Mouse (Mus musculus) adrenal gland, postnatal 10 days (tissue): ENCODE results near the gene Ndrg3. TPM values are rescaled to one million over a fixed set of nuclear protein-coding genes. Genes with fewer than 3 reads are reported as not detected.
"Not testable (repeated sequence)": the region's sequence is repeated elsewhere in the genome, so short reads cannot be mapped to it uniquely, and the experiment has no call there.

ENCODE experiments used
- DNase-seq: peaks from one replicate; pipeline ENCODE4 v3.0.0; 2021; ENCODE audit warnings: mixed read lengths
- total RNA-seq, 2 experiments: library from RNA; stranded (reverse); gene quantifications; 2 replicates each; pipeline ENCODE4 v1.2.3; 2021

Ndrg3 gene
- total RNA-seq, 2 experiments from 2014 or later, result 51.3 to 59.2 TPM

DNA sequence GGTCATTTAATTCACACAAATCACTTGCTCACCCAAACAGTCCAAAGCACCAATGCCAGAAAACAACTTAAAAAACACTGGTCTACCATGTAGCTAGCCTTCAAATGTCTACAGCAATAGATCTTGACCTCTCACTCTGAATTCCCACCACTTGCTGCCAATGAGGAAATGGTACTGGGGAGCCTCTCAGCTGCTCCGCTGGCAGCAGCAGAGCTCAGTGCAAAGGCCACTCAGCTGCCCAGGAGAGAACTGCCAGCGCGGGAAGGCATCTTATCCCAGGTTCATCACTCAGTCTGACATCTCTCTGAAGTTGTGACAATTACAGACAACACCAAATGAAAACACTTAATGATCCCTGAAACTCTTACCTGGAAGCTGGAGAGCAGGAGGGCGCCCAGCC lies 10.5 kb upstream of the Ndrg3 start:
- no peak for DNase-seq

DNA sequence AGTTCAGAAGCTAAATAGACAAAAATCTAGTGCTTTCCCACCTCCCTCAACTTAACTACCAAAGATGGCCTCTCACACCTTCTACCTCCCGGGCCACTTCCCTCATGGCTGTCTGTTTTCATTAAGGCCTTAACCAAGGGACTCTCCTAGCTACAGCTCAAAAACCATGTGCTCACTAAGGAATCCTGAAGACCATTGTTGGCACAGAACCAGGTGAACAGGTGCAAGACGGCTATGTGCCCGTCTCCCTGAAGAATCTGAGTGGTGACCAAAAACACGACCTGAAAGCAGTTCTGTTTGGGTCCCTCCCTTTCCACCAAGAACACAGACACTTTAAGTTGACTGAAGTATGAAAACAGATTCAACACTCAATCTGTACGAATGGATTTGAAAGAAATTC lies 6.4 kb upstream of the Ndrg3 start:
- no peak for DNase-seq

DNA sequence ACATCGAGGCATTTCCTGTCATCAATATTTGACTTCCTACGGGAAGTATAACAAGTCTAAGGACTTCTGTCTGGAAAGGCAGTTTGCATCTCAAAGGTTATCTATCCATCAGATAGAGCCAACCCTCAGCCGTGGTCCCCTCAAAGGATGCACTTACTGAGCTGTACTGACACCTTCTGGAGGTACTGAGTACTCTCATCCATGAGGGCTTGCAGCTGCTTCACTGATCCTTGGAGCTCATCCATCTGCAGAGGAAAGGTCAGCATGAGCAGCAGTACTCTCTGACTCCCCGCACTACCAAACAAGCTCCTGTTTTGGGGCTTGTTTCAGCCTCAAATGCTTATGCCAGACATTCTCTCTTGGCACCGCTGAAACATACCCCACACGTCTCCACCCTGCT lies 4.7 kb upstream of the Ndrg3 start:
- DNase-seq, result peak; percentile 47

DNA sequence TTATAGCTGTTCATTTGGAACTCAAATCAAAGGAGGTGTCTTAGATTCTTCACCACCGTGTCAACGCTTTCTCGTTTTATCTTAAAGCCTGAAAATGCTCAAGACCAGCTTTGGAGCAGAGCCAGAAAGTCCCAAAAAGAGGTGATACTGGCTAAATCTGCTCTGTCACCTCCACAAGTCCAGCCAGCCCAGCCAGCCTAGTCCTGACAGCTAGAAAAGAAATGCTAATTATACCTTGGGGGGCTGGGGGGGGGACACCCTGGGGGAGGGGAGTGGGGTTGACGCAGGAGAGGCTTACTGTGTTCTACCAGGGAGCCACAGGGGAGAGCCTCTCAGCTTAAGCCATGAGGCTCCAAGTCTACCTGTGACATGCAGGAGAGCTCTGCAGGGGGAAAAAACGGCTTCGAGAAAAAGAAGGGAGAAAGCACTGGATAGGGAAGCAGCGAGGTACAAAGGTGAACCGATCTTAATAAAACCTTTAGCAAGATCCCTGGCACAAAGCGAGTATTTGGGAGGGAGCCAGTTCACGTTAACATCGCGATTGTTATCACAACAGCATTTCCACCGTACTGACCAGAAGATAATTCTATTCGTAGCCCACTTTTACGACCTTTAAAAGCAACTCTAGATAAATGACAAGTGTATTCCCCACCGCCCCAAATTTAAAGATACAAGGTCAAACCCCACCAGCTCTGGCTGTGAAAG lies 977 bp downstream of the Ndrg3 start:
- DNase-seq, result peak; percentile 41

DNA sequence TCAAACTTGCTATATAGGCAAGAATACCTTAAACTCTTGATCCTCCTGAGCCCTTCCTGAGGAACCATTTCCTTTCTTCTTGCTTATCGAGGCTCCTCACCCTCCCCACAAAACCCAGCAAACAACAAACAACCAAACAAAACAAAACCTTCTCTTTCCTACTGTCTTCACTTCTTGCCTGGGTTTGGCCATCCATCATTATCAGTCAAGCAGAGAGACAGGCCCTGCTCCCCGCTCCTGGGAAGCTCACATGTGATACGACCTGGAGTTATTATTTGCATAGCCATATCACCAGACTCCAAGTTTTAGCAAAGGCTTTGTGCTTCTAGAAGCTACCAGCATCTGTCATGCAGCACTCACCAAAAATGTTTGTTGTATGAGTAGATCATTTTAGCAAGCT lies 4.5 kb downstream of the Ndrg3 start:
- DNase-seq, result no peak

DNA sequence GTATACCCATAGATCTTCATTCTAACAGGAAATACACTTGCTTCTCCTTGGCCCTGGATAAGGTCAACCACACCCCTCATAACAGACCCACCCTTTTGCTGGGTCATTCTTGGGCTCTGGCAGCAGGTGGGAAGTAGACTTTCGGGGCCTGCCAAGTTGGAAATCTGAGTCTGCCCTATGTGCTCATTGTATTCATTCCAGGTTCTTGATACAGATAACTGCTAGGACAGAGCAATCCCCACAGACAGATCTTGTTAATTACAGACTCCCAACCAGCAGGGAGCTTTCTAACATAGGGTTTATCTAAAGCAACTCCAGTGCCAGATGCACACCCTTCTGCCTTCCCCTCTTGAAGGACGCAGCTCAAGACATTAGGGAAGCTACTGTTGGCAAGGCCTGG lies 9.0 kb downstream of the Ndrg3 start:
- DNase-seq, result peak; percentile 28

DNA sequence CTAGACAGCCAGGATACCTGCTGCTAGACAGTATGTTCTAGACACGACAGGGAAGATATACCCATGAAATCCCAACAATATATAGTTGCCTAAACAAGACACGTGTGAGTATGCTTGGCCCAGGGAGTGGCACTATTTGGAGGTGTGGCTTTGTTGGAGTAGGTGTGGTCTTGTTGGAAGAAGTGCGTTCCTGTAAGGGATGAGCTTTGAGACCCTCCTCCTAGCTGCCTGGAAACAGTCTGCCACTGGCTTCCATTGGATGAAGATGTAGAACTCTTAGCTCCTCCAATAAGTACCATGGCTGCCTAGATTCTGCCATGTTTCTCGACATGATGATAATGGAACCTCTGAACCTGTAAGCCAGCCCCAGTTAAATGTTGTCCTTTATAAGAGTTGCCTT lies 10.6 kb downstream of the Ndrg3 start:
- no peak for DNase-seq

DNA sequence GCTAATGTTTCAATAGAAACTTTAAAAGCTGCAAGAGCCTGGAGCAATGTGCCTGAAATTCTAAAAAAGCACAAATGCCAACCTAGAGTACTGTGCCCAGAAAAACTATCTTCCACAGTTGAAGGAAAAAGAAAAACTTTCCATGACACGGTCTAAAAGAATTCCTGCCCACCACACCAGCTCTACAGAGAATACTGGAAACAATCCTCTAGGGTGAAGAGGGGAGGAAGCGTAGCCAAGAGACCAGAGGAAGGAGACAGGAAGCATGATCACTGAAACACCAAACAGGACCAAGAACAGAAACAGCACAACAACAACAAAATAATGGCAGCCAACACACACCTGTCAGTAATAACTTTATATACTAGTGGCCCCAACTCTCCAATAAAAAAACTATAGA lies 11.8 kb downstream of the Ndrg3 start:
- DNase-seq, result no peak

DNA sequence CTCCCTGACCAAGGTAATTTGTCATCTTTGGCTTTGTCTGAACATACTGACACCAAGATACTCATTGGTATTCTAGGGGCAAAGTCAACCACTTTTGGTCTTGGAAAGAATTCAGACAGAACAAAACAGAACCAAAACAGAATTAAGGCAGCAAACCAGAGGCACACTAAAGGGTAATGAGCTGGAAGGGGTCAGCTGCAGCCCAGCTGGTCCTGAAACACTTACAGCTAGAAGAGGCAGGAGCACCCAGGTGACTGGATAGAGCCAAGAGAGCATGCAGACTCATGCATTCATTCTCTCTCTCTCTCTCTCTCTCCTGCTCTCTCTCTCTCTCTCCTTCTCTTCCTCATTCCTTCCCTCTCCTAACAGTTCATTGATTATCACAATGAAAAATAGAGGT lies 15.1 kb downstream of the Ndrg3 start:
- no peak for DNase-seq

DNA sequence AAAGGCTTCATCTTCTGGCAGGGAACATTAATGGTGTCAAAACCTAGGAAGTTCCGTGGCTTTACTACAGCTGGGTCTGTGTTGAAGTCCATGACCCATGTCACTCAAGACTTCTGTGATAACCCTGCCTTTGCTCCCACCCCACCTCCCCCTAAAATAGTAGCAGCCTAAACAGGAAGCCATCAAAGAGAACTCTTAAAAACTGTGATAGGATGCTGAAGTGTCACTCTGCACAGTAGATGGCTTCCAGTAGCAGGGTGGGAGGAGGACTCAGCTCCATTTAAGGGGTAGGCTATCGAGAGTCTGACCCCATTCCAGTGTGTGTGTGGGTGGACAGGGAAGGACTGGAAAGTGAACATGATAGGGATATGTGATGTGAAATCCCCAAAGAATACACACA lies 16.9 kb downstream of the Ndrg3 start:
- no peak for DNase-seq

DNA sequence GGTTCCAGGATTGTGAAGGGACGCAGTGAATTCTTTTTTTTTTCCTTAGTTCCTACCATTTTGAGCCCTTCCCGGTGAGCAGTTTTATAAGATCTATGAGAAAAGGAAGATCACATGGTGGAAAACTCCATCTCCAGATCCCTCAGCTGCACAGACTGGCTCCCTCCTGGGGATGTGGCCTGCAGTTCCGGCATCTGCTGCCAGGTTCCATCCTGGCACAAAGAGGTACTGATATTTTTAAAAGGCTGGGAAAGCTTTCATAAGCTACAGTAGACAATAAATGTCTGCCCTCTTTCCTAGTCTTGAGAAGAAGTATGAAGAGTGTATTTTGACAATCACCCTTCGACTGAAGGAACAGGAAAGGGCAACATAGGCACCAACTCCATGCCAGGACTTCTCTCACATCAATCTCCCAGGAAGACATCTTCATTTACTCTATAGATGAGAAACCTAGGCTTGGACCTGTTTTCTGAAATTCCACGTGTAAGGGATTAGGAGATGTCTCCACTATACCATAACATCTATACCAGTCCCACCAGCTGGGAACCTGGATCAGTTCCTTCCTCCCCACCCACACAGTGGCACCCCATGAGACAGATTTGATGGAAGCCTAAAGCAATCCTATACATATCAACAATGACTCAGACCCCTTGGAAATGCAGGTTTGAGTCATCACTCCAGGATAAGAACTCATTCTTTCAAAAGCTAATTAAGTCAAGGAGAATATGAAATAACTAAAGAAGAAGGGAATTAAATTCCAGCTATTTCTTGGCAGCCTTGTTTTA lies 18.3 kb downstream of the Ndrg3 start:
- peak; percentile 21 for DNase-seq

DNA sequence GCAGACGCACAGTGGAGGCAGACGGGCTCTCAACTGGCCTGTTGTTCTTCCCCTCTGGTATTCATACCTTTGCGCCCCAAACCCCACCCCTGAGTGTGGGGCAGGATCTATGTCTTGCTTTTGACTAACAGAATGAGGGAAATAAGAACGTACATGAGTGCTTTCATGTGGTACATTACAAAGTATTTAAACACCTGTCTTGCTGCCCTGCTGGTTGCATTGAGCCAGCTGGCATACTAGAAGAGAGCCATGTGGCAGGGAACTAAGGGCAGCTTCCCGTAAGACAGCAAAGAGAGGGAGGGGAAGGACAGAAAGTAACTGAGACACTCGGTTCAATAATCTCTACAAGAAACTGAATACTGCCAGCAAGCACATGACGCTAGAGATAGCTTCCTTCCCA lies 21.6 kb downstream of the Ndrg3 start:
- no peak for DNase-seq

DNA sequence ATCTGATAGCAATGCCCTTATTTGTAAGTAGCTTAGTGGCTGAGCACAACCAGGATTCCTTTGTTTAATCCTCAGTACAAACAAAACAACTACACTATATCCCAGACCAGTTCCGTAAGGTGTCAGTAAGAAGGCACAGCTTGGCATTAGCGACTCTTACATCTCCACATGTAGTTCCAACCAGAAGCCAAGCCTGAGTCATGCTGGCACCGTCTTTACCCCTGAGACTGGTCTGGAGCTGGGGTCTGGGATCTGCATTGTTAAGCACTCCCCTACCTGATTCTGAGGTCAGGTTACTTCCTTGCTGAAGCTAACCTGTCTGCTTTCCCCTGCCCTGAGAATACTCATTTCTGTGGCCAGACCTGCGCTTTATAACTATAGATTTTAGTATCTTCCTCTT lies 23.4 kb downstream of the Ndrg3 start:
- DNase-seq, result no peak

DNA sequence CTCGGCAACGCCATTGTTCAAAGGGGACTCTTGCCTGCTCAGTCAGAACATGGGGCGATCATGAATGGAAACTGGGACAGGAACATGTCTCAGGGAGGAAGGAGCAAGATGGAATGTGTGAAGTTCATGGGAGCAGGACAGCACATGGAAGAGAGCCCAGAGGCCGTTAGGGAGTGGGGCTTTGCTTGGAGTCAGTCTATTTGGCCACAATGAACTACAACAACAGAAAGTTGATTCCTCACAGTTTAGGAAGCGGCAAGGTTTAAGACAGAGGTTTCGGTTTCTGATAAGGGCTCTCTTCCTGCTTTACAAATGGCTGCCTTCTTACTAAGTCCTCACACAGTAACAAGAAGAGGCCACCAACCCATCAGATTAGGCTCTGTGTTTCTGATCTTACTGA lies 24.5 kb downstream of the Ndrg3 start:
- no peak for DNase-seq

DNA sequence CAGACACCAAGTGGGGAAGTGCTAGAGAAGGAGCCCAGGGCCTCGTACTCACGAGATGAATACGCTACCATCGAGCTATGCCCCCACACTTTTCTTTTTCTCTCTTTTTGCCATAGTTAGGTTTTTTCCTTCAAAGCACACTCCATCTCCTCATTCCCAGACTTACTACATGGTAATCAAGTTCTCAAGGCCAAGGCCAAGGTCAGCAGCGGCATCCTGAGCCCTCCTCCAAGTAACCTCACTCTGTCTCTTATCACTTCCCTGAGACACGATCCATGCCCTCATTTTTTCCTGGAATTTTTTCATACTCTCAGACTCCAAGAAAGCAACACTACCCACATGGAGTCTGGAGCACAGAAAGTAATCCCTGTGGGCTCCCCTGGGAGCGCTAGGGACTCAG lies 28.0 kb downstream of the Ndrg3 start:
- DNase-seq, result no peak

DNA sequence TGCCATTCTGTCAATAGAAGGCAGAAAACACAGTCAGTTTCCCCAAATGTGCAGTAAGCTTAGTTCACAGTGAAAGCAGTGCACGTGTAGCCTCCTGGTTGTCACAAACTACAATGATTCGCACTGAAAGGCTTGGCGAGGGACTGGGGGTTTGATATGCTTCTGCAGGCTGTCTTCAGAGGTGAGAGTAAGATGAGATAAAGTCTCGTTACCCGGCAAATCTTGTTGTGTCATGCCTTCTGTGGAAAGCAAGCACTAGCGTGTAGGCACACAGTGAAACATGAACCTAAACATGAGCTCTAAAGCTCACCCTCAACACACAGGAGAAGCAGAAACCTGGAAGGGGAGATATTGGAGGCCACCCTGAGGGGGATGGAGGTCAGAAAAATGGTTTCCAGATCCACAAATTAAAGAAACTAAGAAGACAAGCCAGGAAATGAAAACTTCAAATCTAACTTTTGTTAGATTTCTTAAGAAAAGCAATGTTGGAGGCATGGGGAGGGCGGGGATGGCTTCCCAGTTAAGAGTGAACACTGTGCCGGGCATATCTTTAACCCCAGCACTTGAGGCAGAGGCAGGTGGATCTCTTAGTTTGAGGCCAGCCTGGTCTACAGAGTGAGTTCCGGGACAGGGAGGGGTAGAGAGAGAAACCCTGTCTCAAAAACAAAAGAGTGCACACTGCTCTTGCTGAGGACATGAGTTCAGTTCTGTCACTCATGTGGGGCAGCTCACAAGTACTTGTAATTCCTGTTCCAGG lies 33.2 kb downstream of the Ndrg3 start:
- no peak for DNase-seq

DNA sequence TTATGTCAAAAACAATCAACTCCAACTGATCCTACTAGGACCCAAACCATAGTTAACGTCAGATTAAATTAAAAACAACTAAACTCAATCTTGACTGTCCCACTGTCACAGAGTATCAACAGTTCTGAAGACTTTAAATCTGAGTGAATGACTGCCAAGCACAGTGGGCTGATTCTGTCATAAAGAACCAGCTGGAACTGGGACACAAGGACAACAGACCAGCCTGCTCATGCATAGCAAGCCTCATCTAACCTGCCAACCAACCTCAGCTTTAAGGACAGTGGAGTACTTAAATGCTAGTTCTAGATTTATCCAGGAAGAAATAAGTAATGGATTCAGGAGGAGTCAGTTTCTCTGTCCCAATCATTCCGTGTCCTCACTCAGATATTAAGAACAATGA lies 34.8 kb downstream of the Ndrg3 start:
- no peak for DNase-seq

DNA sequence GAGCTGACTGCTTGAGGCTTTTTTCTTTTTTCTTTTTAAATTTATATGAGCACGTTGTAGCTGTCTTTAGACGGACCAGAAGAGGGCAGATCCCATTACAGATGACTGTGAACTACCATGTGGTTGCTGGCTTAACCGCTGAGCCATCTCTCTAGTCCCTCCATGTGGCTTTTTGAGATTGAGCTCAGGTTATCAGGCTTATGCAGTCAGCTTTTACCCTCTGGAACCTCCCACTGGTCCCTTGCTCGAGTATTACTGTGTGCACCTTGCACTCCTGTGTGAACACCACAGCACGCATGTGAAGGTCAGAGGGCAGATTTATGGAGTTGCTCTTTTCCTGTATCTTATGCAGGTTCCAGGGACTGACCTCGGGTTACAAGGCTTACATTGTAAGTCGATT lies 35.5 kb downstream of the Ndrg3 start:
- DNase-seq, result no peak

DNA sequence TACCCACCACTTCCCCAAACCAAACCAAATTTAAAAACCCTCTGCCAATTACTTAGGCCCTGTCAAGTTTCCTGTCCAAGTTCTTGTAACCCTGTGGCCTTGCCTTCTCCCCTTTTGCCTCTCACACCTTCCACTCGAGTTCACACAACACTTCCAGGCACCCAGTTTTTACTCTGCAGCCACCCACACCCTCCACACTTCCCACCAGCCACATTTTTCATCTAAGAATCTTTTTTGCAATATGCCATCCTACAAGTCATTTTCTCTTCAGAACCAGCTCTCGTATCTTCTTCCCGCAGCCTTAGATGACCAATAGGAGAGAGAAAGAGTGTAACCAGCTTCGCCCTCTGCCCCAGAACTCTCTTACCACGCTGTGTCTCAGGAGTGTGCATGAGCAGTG lies 37.4 kb downstream of the Ndrg3 start:
- no peak for DNase-seq

DNA sequence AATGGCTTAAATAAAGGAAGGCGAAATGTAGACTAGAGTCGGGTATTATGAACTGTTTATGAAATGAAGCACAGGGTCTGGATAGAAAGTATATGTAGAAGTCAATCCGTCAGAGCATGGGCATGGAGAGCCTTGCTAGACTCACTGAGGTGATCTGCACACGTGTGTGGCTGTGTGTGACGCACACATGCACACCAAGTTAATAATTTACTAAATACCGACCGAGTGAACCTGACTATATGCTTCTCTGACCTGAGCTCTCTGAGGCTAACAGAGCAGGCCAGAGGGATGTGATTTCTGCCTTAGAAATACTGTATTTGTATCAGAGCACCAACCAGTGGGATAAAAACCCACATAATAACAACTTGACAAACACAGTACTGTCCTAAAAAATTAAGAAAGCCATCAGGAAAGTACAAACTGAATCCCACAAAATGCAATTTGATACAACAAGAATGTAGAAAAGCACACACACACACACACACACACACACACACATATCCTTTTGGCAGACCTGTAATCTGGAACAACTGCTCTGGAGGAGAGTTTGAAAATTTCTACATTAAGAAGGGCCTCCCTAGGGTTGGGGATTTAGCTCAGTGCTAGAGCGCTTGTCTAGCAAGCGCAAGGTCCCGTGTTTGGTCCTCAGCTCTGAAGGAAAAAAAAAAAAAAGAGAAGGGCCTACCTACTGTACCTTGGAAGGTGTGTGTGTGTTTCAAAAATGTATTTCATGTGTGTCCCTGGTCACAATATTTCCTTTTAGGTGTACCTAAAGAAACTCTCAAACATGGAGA lies 40.4 kb downstream of the Ndrg3 start:
- DNase-seq, result no peak

DNA sequence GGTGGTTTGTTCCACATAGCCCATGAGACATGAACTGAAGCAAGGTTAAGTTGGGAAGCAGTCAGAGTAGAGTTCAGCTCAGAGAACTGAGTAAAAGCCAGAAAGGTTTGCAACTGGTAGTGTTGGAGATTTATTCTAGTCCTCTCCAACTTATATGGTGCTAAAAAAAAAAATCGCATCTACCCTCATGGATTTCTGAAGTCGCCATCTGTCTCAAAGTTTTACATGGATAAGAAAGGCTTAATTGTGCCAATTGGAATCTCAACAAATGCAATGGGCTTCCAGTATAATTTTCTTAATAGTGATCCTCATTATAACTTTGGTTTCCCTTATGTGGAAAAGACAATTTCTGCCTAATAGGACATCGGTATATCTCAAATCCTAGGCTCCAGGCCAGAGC lies 41.0 kb downstream of the Ndrg3 start:
- DNase-seq, result no peak

DNA sequence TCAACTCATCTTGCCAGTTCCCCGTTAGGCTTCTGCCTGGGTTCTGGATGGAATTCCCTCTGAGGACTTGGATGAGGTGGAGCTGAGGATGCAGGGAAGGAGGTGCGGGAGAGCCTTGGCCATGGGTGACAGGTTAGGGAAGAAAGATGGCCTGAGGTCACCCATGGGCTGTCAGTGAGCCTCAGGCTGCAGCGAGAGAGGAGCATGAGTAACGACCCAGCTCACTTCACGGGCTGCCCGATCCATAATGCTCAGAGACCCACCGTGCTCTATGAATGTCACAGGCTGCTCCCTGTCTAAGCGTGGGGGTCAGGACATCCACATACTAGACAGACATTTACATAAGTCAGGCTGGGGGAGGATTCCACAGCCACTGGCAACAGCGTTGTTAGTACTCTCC lies 50.3 kb downstream of the Ndrg3 start:
- DNase-seq, result not testable (repeated sequence)

DNA sequence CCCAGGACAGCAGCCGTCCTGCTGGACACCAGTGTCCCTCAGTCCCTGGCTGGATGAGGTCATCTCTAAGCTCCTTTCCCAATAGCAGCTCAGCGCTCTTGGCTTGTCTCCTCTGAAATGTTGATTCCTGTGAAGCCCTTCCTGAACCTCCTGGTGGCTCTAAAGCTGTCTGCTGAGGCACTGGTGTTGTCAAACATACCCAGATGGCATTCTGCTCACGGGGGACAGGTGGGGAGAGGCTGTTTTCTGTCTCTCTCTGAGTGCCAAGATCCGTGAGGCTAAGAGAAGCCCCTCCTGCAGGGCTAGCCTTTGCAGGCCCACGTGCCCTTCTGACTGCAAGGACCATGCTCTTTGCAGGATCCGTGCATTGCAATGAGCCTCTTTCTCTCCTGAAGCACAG lies 51.9 kb downstream of the Ndrg3 start:
- not testable (repeated sequence) for DNase-seq
